Mouse (Mus musculus) ES-Bruce4 (cell line): ENCODE data around the gene Mblac2. TPM values are rescaled to one million over a fixed set of nuclear protein-coding genes. Genes with fewer than 3 reads are reported as not detected.

ENCODE experiments used
- H3K27ac ChIP-seq: 2 replicates; pipeline ENCODE4 v1.5.1; 2012; ENCODE audit warnings: low read length, inconsistent platforms; ENCODE audit not compliant: insufficient read depth
- H3K27me3 ChIP-seq: 2 replicates; pipeline ENCODE4 v1.6.1; 2012; ENCODE audit warnings: mild to moderate bottlenecking, low read length, inconsistent platforms; ENCODE audit not compliant: control insufficient read depth, poor library complexity, insufficient read depth, severe bottlenecking
- H3K36me3 ChIP-seq: 2 replicates; pipeline ENCODE4 v1.6.1; 2012; ENCODE audit warnings: inconsistent platforms, mild to moderate bottlenecking, low read length, moderate library complexity; ENCODE audit not compliant: control insufficient read depth, poor library complexity, insufficient read depth, severe bottlenecking
- H3K4me1 ChIP-seq: one replicate; pipeline ENCODE4 v1.8.1; 2011; ENCODE audit warnings: low read length; ENCODE audit not compliant: control insufficient read depth, insufficient read depth
- H3K4me3 ChIP-seq: 2 replicates; pipeline ENCODE4 v1.5.1; 2011; ENCODE audit warnings: low read depth, mild to moderate bottlenecking, low read length
- H3K9ac ChIP-seq: 2 replicates; pipeline ENCODE4 v1.6.1; 2012; ENCODE audit warnings: low read depth, mild to moderate bottlenecking, inconsistent platforms; ENCODE audit not compliant: poor library complexity, severe bottlenecking
- H3K9me3 ChIP-seq: replicated peaks from 2 replicates; pipeline ENCODE4 v1.6.1; 2012; ENCODE audit warnings: mild to moderate bottlenecking, low read length, inconsistent platforms; ENCODE audit not compliant: control insufficient read depth, poor library complexity, insufficient read depth, severe bottlenecking
- CTCF ChIP-seq: IDR thresholded peaks from one replicate; pipeline ENCODE4 v1.8.1; 2011; ENCODE audit warnings: low read depth, low read length
- EP300 ChIP-seq: IDR thresholded peaks from 2 replicates; pipeline ENCODE4 v1.6.1; 2011; ENCODE audit warnings: low read depth, low read length; ENCODE audit not compliant: insufficient read depth
- POLR2A ChIP-seq: IDR thresholded peaks from one replicate; pipeline ENCODE4 v1.8.1; 2011; ENCODE audit warnings: low read length; ENCODE audit not compliant: insufficient read depth
- polyA plus RNA-seq: library from polyadenylated mRNA; stranded (reverse); fragments of >200 nt; gene quantifications from 2 replicates; pipeline ENCODE4 v1.2.4, GENCODE M21; 2011; ENCODE audit warnings: low read depth; ENCODE audit not compliant: missing spikeins, insufficient read depth, insufficient read length

Gene Mblac2
- polyA plus RNA-seq, 1 experiment: 2.3 TPM

DNA sequence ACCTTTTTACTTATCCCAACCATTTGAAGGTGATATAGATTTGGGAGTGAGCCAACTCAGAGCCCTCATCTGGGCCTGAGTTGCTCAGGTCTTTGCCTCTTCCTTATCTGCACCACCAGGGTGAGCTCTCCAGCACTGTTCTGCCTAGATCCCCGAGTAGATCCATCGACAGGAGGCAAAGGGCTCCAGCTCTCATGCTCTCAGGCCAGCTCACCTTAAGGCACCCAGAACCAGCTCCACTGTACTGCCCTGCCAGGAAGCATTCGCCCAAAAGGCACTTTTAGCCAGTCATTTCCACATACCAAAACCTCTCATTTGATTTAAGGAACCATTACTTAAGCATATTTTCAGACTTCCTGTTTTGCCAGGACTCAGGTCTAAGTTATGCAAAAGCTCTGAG lies 29.8 kb downstream of the Mblac2 start:
- no peaks in the 10 kb centered on the region for H3K27me3 ChIP-seq
- no peak overlapping the region for H3K4me3 ChIP-seq
- TF ChIP-seq CTCF: no peak
- TF ChIP-seq EP300: no peak
- no peak for TF ChIP-seq POLR2A
- no peaks in the 10 kb centered on the region for H3K4me1 ChIP-seq
- H3K9ac ChIP-seq: no peak overlapping the region
- no peaks in the 10 kb centered on the region for H3K9me3 ChIP-seq
- no peak overlapping the region for H3K27ac ChIP-seq
- H3K36me3 ChIP-seq: no peaks in the 10 kb centered on the region

GRCm38 (mm10) chr13:81743391-81744091 lies 32.4 kb downstream of the Mblac2 start:
- no peaks in the 10 kb centered on the region for H3K4me1 ChIP-seq
- H3K27ac ChIP-seq: no peak overlapping the region
- H3K36me3 ChIP-seq: no peaks in the 10 kb centered on the region
- no peaks in the 10 kb centered on the region for H3K9me3 ChIP-seq
- no peak overlapping the region for H3K4me3 ChIP-seq
- TF ChIP-seq CTCF (no peak), POLR2A (no peak), EP300 (no peak)
- H3K27me3 ChIP-seq: no peaks in the 10 kb centered on the region
- H3K9ac ChIP-seq: no peak overlapping the region

DNA sequence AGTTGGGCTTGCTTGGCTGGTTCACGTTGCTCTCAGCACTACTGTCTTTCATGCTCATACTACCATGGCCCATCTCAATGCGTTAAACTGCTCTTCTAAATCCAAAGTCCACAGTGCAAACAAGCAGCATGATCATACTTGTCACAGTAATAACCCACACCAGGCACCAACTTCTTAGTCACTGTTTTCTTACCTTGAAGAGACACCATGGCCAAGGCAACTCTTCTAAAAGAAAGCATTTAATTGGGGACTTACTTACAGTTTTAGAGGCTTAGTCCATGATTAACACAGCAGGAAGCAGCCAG lies 32.9 kb downstream of the Mblac2 start:
- H3K9me3 ChIP-seq: no peaks in the 10 kb centered on the region
- TF ChIP-seq POLR2A: no peak
- no peak for TF ChIP-seq EP300
- no peak for TF ChIP-seq CTCF

GRCm38 (mm10) chr13:81754878-81755277 lies 43.7 kb downstream of the Mblac2 start:
- H3K4me3 ChIP-seq: no peak overlapping the region
- no peaks in the 10 kb centered on the region for H3K9me3 ChIP-seq
- H3K9ac ChIP-seq: no peak overlapping the region
- no peaks in the 10 kb centered on the region for H3K36me3 ChIP-seq
- TF ChIP-seq POLR2A (no peak), CTCF (no peak), EP300 (no peak)
- H3K4me1 ChIP-seq: no peaks in the 10 kb centered on the region
- no peaks in the 10 kb centered on the region for H3K27me3 ChIP-seq
- no peak overlapping the region for H3K27ac ChIP-seq

More for the DNA sequence above, 32.9 kb downstream of the Mblac2 start:
- Histone ChIP-seq H3K27ac (no peak overlapping the region), H3K9ac (no peak overlapping the region), H3K27me3 (no peaks in the 10 kb centered on the region), H3K4me3 (no peak overlapping the region), H3K4me1 (no peaks in the 10 kb centered on the region), H3K36me3 (no peaks in the 10 kb centered on the region)

- Histone ChIP-seq H3K27ac (no peak overlapping the region), H3K4me1 (no peaks in the 10 kb centered on the region), H3K27me3 (no peaks in the 10 kb centered on the region), H3K4me3 (no peak overlapping the region), H3K9me3 (no peaks in the 10 kb centered on the region), H3K9ac (no peak overlapping the region), H3K36me3 (no peaks in the 10 kb centered on the region)
- TF ChIP-seq CTCF (no peak), POLR2A (no peak), EP300 (no peak)
These were observed 44.2 kb downstream of the Mblac2 start for GRCm38 (mm10) chr13:81755324-81755723.

DNA sequence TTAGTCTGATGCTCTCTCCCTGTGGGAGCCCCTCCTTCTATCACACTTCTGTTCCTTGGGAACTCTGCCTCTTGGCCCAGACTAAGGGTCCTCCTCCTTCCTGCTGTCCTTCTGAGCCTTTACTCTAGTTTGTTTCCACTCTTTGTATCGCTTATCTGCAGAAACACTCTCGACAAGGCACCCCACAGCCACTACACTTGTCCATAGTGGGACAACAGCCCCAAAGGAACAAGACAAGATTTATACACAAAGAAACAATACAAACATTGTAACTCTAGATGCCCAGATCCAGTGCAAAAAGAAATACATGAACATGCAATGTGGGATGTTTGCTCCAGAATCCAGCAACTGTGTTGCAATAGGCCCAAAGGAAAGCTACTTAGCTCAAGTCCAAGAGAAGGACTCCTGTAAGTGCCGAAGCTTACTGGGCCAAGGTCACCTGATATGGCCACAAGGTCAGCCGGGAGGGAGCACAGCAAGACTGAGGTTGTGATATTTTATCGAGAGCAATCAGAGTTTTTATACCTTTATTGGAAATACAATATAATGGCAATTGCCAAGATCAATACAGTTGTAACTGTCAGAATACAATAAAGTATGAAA lies 46.0 kb downstream of the Mblac2 start:
- Histone ChIP-seq H3K36me3 (no peaks in the 10 kb centered on the region), H3K27me3 (no peaks in the 10 kb centered on the region), H3K4me1 (no peaks in the 10 kb centered on the region), H3K4me3 (no peak overlapping the region), H3K9me3 (no peaks in the 10 kb centered on the region), H3K9ac (no peak overlapping the region), H3K27ac (no peak overlapping the region)
- no peak for TF ChIP-seq CTCF
- TF ChIP-seq EP300: no peak
- no peak for TF ChIP-seq POLR2A
